Mouse (Mus musculus) heart, postnatal 0 days (tissue): ENCODE results near the gene Aadacl3.

ENCODE experiments used
- CTCF ChIP-seq: IDR thresholded peaks from 2 replicates; pipeline ENCODE4 v1.5.1; 2016; ENCODE audit warnings: antibody characterized with exemption, control low read depth, low read depth
- EP300 ChIP-seq: IDR thresholded peaks from 2 replicates; pipeline ENCODE4 v1.6.1; 2016; ENCODE audit warnings: antibody characterized with exemption, low read depth

- TF ChIP-seq CTCF (no peak), EP300 (no peak)
Observed at GRCm38 (mm10) chr4:144441095-144441494, 22.5 kb downstream of the Aadacl3 start.
